Mouse (Mus musculus): Measurements from ENCODE around the gene Tmem35b.

Gene Tmem35b

DNA sequence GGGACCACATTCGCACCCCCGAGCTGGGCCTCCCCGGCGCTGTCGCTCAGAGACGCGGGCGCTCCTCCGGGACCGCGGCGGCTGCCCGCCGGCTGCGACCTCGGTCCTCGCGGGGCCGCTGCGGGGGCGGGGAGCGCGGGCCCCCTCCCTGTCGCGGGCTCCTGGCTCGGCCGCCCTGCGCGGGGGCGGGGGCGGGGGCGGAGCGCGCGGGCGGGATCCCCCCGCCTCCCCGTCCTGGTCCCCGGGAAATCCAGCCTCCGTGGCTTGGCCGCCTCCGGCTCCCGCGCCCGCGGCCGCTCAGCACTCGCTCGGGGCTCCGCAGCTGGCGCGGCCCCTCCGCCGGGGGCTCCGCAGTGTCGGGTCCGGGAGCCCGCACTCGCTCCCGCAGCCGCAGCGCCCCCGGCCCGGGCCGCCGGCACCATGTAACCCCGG, 45.4 kb downstream of the Tmem35b start, which contains the start of gene Dlgap3:
TSS of gene Dlgap3 (plus strand) at position 291 of the 432 bp plus-strand sequence.
- DNase-seq = no peak

DNA sequence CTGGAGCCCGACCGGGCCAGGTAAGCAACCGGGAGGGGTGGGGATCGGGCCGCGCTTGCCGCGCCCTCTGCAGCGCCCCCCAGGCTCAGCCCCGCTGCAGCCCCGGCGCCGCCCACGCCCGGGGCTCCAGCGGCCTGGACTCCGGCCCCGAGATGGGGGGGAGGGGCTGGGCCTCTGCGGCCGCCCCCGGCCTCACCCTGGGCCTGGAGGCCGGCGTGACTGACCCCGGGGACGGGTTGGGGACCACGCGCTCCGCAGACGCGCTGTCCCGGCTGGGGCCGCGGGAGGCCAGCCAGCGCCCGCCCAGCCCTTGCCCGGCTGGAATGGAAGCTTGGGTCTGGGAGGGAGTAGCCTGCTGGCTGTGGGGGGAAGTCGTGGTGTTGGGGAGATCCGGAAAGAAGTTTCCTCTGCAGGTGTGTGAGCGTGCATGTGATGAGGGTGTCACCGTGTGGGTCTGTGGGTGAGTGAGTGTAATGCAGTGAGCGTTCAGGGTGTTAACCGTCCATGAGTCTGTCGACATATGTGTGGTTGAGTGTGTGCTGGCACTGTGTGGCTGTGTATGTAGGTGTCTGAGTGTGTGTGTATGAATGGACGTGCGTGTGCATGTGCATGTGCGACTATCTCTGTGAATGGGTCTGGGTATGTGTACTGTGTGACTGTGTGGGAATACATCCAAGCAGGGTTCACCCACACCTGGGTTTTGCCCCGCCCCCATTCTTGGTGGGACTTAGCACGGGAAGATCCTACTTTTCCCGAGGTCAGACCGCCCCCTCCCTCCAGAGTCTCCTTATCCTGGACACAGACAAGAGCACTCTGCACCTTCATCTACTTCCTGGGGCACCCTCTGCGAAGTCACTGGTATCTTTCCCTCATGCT, 46.1 kb downstream of the Tmem35b start:
- no peak for DNase-seq

DNA sequence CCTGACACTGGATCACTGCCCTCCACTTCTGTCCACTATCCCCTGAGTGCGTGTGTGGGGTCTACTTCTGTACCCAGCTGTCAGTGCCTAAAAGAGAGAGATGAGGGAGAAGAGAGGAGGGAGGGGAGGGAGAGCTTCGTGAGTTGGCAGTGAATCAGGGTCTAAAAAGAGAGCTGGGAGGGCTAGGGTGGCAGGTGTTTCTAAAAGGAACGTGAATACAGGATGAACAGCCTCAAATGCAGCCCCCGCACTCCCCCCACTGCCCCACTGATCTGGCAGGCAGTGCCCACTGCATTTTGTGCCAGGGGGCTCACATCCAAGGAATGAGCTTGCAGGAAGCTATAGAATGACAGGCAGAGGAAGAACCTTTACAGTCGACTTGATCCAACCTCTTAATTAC, 47.4 kb downstream of the Tmem35b start:
- no peak for DNase-seq

DNA sequence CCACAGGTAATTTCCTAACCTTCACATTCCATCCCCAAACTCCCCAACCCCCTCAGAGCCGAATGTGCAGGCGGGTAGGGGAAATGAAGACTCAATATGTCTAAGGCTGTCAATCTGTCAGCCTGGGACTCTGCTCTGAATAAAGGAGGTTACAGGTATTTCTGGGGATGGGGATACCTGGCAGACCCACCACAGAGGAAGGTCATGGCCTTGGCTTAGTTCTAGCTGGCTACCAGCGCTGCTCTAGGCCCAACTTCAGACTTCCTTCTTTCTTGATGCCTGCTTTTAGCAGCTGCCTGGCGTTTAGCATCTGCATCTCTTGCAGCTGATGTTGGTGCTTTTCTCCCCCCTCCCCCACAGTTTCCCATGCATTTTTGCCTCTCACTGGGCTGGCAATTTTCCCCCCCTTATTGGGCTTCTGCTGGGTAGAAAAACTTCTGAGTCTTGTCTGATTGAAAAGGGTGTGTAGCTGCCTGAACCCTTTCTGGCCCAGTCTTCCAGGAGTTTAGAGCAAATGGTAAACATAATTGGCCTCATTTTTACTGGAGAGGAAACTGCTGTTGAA, 47.9 kb downstream of the Tmem35b start:
- DNase-seq = no peak

DNA sequence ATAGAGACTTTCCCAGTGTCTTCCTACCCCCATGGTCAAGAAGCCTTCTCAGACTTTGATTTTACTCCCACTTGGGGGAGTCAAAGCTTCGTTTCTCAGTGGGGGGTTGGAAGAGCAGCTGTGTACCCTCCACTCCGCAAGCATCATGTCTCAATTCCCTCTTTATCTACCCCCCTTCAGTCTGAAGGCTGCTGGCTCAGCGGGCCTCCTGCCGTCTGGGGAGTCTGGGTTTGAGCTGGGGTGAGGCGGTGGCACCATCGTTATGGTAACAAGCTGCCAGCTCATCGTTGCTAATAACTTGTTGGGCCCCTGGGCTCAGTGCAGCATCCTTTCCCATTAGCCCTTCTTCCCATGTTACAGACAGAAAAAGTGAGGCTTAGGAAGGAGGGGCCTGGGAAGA, 48.6 kb downstream of the Tmem35b start:
- DNase-seq = no peak

DNA sequence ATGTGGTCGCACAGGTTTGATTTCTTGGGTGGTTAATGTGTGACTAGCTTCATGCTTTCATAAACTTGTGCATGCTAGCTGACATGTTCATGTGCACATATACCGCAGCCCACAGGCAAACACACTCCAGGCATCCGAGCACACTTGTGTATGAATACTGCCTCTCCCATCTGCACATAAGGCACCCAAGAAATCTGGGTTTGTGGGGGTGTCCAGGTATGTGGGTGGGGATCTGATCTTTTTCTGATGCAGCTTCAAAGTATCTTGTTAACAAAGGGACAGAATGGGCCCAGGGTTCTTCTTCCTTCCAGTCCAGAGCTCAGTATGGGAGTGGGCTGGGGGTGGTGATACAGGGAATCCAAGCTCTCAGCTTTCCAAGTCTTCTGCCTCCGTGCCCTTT, 49.1 kb downstream of the Tmem35b start:
- no peak for DNase-seq

DNA sequence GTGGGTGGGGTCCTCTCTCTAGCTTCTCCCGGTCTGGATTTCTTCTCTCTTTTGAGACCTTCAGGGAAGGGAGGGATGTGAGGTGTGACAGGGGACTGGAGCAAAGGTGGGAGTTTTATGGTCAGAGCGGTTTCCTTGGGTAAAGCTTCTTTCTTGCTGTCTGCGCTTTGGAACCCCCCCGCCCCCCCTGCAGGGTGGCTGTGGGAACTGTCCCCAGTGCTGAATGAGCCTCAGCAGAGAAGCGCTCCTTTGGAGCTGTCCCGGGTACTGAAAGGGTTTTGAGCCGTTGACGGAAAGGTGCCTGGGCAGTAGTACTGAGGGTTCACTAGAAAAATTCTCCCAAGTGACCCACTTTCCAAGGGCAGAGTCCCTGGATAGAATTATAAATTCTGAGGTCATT, 50.0 kb downstream of the Tmem35b start:
- DNase-seq = peak; percentile 17

DNA sequence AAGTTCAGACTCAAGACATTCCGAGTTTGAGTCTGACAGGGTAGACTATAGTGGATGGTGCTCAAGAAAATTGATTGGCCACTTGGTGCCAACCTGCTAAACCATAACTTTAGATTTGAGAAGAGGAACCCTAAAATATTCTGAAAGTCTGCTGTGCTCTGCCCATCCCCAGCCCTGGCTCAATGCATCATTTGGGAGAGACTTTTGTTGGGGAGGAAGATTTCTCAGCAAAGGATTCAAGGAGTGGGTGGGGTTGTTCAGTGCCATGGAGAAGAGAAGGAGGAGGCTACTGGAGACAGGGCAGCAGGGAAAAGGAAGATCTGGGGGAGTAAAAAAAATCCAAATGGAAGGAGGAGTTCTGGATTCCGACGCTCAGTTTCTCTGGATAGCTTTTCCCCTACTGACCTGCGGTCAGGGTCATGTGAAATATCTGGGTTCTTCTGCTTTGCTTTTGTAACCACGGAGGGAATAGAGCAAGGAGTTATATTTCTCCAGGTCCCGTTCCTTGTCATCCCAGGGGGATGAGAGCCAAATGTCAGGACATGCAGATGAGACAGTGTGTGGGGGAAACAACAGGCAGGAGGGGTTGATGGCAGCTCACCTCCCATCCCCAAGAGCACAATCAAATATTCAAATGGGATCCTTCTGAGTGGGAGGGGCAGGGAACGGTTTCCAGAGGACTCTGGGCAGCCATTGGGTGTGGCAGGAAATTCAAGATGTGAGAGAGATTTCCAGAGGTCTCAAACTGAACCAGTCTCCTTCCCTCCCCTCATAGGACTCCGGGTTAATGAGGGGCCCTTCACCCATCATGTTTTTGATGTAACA, 50.8 kb downstream of the Tmem35b start:
- DNase-seq = no peak

DNA sequence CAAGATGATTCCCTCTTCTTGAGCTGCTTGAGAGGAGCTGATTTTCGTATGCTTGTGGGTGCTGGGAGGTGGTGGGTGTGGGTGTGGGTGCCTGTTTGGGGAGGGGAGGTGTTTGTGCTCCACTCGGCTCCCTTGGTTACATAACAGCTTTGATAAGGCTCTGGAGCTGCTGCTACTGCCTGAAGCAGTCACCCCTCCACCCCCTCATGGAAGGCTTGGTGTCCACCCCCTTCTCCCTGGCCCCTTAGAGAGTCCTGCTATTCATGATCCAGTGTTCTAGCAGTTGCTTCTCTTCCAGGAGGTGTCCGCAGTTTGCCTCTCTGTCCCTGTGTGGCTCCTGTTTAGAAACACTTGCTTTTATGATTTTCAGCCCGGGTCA, 51.4 kb downstream of the Tmem35b start:
- DNase-seq = no peak

DNA sequence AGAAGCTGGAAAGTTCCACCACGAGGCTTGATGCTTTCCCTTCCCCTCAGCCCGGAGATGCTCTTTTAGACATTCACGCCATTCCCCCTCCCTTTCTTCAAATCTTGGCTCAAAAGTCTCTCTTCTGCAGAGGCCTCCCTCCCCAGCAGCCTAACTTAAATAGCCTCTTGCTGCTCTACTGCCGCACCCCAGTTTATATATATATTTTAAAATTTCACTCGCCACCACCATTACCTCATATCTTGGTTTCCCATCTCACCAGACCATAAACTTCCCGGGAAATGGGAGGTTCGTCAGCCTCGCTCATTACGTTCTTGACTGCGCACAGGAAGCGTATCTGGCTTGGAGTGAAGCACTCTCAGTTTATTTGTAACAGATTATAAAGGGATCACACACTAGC, 54.5 kb downstream of the Tmem35b start:
- DNase-seq = no peak

DNA sequence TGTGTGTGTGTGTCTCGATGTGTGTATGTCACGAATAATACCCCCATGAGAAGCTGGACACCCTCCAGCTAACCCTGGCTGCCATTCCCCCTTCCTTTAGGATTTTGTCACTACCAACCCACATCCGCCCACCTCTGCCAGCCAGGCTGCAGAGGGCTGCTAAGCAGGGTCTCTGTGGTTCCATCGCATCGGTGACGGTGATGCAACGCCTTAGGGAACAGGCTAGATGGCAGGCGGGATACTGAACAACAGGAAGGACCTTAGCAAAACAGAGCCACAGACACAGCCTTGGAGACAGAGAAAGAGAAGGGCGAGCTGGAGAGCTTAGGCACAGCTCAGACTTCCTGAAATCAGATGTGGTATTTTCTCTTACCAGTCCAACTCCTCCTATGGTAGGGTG, 55.2 kb downstream of the Tmem35b start:
- no peak for DNase-seq

All from kidney, adult 11 months (tissue).